Mouse (Mus musculus) intestine, embryonic 15.5 days (tissue): ENCODE measurements around the gene Cuedc1. TPM values are rescaled to one million over a fixed set of nuclear protein-coding genes. Genes with fewer than 3 reads are reported as not detected.

ENCODE experiments used
- ATAC-seq: fragments of 200-750 bp; cut with Nextera tagmentation; 2 replicates; pipeline ENCODE4 v1.8.0; 2017; ENCODE audit warnings: moderate TSS enrichment, moderate library complexity
- H3K27ac ChIP-seq: fragments of 300-500 bp; sonication (generic); 2 replicates; pipeline ENCODE4 v1.5.1; 2015; ENCODE audit warnings: mild to moderate bottlenecking, inconsistent platforms
- H3K27me3 ChIP-seq: fragments of 300-500 bp; sonication (generic); replicated peaks from 2 replicates; pipeline ENCODE4 v1.6.1; 2015; ENCODE audit warnings: inconsistent platforms
- H3K36me3 ChIP-seq: fragments of 300-500 bp; sonication (generic); 2 replicates; pipeline ENCODE4 v1.6.1; 2015; ENCODE audit warnings: inconsistent platforms
- H3K4me1 ChIP-seq: fragments of 300-500 bp; sonication (generic); replicated peaks from 2 replicates; pipeline ENCODE4 v1.6.1; 2015; ENCODE audit warnings: inconsistent platforms
- H3K4me2 ChIP-seq: fragments of 300-500 bp; sonication (generic); replicated peaks from 2 replicates; pipeline ENCODE4 v1.6.1; 2015; ENCODE audit warnings: mild to moderate bottlenecking, inconsistent platforms
- H3K4me3 ChIP-seq: fragments of 300-500 bp; sonication (generic); replicated peaks from 2 replicates; pipeline ENCODE4 v1.5.1; 2015; ENCODE audit warnings: inconsistent platforms
- H3K9ac ChIP-seq: fragments of 300-500 bp; sonication (generic); 2 replicates; pipeline ENCODE4 v1.6.1; 2015; ENCODE audit warnings: inconsistent platforms
- H3K9me3 ChIP-seq: fragments of 300-500 bp; sonication (generic); 2 replicates; pipeline ENCODE4 v1.6.1; 2016; ENCODE audit warnings: inconsistent platforms
- WGBS: fragments of 180-500 bp; shearing (Covaris S2); methylation state at CpG from one replicate; pipeline ENCODE4 v1.1.7; 2015; 5-methylcytosine and 5-hydroxymethylcytosine counted together
- polyA plus RNA-seq: library from polyadenylated mRNA; unstranded; fragments of >200 nt; fragmentation: Nextera tagmentation; extraction: Ambion mirVana; gene quantifications from 2 replicates; pipeline ENCODE4 v1.2.1, GENCODE M21; 2015

Gene Cuedc1
- polyA plus RNA-seq, result 14.2 and 17.6 TPM in 2 replicates

DNA sequence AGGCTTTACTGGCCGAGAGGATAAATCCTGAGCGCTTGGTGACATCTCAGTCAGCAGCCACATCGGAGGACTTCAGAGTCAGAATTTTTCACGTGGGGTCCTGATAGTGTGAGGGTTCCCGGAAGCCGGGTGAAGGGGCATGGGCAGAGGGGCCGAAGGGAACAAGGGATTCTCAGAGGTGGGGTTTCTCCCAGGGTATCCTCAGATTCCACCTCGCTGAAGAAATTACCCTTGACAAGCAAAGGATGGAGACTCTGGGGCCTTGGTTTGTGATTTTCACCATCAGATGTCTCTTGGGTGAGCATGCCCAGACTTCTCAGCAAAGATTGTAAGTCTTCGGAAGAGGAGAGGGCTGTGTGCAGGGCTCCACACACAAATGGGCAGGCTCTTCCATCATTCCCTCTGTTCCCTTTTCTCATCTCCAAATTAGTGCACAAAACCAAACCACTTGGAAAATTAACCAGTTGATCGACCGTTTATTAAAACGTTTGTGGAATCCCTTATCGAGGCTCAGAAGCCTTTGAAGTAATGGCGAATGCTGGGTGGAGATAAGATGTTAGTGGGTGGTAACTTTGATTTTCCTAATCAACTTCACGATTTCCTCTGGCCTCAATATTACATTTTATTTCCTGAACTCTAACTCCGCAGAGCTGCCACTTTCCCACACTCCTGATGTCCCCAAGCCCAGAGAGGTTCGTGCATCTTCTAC is at the start of gene Cuedc1:
Gene Cuedc1, plus strand, starts transcription at position 38 of the 709 bp plus-strand sequence.
- H3K36me3 ChIP-seq, result no peaks in the 10 kb centered on the region
- H3K4me1 ChIP-seq, result peaks cover 21% of the 10 kb centered on the region
- H3K27ac ChIP-seq, result peak within 1 kb of the TSS; percentile 92
- H3K27me3 ChIP-seq, result 0 out of 2 replicates have a peak, but pooled peaks cover 3% of the 10 kb centered on the region
- H3K9me3 ChIP-seq, result no peaks in the 10 kb centered on the region
- WGBS, result 31% methylated on average over 17 of the region's 17 CpGs
- H3K9ac ChIP-seq, result peak within 1 kb of the TSS; percentile 77
- peak within 1 kb of the TSS; percentile 85 for H3K4me3 ChIP-seq
- ATAC-seq, result peak; percentile 15; the same call in 1 of the 2 replicates
- peak within 1 kb of the TSS; percentile 94 for H3K4me2 ChIP-seq

DNA sequence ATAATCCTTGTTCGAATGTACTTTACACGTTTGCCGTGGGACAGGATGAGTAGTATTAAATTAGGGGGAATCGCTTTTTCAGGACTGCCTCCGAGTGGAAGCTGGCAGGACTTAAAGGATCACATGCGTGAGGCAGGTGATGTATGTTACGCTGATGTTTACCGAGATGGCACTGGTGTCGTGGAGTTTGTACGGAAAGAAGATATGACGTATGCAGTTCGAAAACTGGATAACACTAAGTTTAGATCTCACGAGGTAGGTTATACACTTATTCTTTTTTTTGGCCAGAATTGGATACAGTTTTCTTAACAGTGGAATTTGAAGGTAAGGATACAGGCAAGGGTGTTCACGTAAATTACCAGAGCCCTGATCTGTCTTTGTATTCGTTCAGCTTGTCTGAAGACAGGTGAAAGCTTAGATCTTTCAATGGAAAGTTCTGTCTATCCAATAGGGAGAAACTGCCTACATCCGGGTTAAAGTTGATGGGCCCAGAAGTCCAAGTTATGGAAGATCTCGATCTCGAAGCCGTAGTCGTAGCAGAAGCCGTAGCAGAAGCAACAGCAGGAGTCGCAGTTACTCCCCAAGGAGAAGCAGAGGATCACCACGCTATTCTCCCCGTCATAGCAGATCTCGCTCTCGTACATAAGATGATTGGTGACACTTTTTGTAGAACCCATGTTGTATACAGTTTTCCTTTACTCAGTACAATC is 48.7 kb upstream of the Cuedc1 start:
- peaks cover 2% of the 10 kb centered on the region; the same call in 1 of the 2 replicates for H3K36me3 ChIP-seq
- H3K9me3 ChIP-seq, result no peaks in the 10 kb centered on the region
- peak overlapping the region; percentile 99 for H3K4me3 ChIP-seq
- no peaks in the 10 kb centered on the region for H3K27me3 ChIP-seq
- 15% methylated on average over 26 of the region's 26 CpGs for WGBS
- 0 out of 2 replicates have a peak overlapping the region, but pooled peaks have one; percentile 100 for H3K27ac ChIP-seq
- peaks cover 16% of the 10 kb centered on the region for H3K4me1 ChIP-seq
- peak overlapping the region; percentile 63 for H3K4me2 ChIP-seq
- ATAC-seq, result no peak
- H3K9ac ChIP-seq, result peak overlapping the region; percentile 100

DNA sequence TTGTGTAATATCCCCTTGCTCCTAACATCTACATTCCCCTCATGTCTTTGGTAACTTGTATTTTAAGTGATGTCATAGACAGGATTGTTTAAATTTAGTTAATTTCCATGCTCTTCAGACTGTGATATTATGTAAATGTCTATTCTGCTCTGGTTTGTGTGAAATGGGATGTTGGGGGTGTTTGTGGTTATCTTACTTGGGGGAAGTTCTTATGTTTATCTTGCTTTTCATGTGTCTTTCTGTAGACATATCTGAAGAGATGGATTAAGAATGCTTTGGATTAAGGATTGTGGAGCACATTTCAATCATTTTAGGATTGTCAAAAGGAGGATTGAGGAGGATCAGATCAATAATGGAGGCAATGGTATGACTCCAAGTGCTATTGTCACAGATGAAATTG is 48.1 kb upstream of the Cuedc1 start:
- peak overlapping the region; percentile 63 for H3K4me2 ChIP-seq
- 0 out of 2 replicates have a peak overlapping the region, but pooled peaks have one; percentile 100 for H3K9ac ChIP-seq
- H3K4me1 ChIP-seq, result peaks cover 16% of the 10 kb centered on the region
- H3K9me3 ChIP-seq, result no peaks in the 10 kb centered on the region
- peak overlapping the region; percentile 99 for H3K4me3 ChIP-seq
- no peaks in the 10 kb centered on the region for H3K27me3 ChIP-seq
- no peak for ATAC-seq
- H3K36me3 ChIP-seq, result peaks cover 2% of the 10 kb centered on the region; the same call in 1 of the 2 replicates
- H3K27ac ChIP-seq, result no peak overlapping the region

DNA sequence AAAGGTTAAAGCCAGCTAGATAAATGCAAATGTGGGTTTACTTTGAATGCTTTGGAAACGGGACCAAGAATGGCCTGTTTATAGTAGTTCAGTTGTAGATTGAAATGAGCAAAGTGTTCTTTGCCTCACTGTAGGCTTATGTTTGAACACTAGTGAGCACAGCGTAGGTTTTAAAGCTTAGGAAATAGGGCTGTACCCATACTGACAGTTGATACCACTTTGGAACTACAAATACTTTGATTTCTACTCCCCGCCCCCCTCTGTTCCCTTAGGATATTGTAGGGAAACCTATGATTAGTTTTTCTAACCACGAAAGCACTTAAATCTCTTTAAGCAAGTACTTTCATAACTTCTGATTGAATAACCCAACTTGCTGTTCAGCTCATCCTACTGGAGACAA is 45.2 kb upstream of the Cuedc1 start:
- H3K36me3 ChIP-seq, result peaks cover 2% of the 10 kb centered on the region; the same call in 1 of the 2 replicates
- H3K9me3 ChIP-seq, result no peaks in the 10 kb centered on the region
- H3K9ac ChIP-seq, result no peak overlapping the region
- ATAC-seq, result no peak
- H3K27me3 ChIP-seq, result no peaks in the 10 kb centered on the region
- no peak overlapping the region for H3K4me2 ChIP-seq
- no peak overlapping the region for H3K27ac ChIP-seq
- no peak overlapping the region for H3K4me3 ChIP-seq
- peaks cover 7% of the 10 kb centered on the region for H3K4me1 ChIP-seq
- WGBS, result 84% methylated on average over 4 of the region's 4 CpGs

DNA sequence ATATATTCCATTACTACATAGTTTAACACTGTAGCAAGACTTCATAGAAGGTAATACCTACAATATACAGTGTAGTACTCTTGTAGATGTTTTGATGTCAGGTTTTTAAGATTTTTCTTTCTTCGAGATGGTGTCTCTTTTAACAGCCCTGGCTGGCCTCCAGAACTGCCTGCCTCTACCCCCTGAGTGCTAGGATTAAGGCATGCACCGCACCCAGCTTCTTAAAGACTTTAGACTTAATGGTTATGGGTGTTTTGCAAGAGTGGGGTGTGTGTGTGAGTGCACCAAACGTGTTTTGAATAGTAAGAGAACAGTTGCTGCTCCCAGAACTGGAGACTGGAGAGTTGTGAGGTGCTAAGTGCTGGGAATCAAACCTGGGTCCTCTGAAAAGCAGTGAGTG is 44.0 kb upstream of the Cuedc1 start:
- Histone ChIP-seq H3K4me3 (no peak overlapping the region), H3K27ac (no peak overlapping the region), H3K9me3 (no peaks in the 10 kb centered on the region), H3K27me3 (no peaks in the 10 kb centered on the region), H3K4me2 (no peak overlapping the region), H3K4me1 (peaks cover 7% of the 10 kb centered on the region), H3K9ac (no peak overlapping the region), H3K36me3 (peaks cover 2% of the 10 kb centered on the region; the same call in 1 of the 2 replicates)
- WGBS, result 59% methylated on average over 3 of the region's 3 CpGs
- no peak for ATAC-seq

DNA sequence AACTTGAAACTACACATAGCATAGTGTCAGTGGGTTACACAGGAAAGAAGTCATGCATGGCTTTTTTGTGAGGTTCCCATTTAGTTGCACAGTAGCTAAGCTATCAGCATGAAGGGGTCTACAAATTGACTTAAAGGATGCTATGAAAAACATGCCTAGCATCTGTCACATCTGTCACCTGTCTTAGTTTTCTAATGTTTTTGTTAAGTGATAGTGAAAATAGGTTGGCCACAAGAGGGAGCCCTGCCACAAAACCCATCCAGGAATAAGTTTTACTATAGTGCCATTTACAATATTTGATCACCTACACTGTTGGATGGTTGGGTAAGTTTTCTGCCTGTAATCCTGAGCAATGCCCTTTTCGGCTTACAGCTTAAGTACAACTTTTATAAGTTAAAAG is 43.3 kb upstream of the Cuedc1 start:
- Histone ChIP-seq H3K27me3 (no peaks in the 10 kb centered on the region), H3K4me1 (peaks cover 7% of the 10 kb centered on the region), H3K9me3 (no peaks in the 10 kb centered on the region), H3K36me3 (peaks cover 2% of the 10 kb centered on the region; the same call in 1 of the 2 replicates), H3K9ac (no peak overlapping the region), H3K4me2 (no peak overlapping the region), H3K27ac (no peak overlapping the region), H3K4me3 (no peak overlapping the region)
- ATAC-seq, result no peak
- 84% methylated on average over 1 of the region's 1 CpGs for WGBS

DNA sequence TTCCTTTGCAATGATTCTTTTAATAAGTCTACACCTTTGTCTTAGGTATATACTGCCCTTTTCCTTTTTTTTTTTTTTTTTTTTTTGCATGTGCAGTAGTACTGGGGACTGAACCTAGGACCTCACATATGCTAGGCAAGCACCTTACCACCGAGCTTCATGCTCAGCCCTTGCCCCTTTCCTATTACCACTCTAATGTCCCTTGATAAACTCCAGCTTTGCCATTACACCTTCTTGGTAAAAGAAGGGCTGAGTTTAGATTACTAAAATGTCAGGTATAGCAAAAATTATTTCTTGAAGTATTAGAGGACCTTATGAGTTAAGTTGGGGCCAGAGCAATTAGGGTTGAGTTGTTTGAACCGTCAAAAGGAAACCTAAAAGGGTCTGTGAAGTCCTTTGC is 42.1 kb upstream of the Cuedc1 start:
- 85% methylated on average over 2 of the region's 2 CpGs for whole genome bisulfite sequencing
- ATAC-seq, result no peak
- H3K36me3 ChIP-seq, result peaks cover 2% of the 10 kb centered on the region; the same call in 1 of the 2 replicates

DNA sequence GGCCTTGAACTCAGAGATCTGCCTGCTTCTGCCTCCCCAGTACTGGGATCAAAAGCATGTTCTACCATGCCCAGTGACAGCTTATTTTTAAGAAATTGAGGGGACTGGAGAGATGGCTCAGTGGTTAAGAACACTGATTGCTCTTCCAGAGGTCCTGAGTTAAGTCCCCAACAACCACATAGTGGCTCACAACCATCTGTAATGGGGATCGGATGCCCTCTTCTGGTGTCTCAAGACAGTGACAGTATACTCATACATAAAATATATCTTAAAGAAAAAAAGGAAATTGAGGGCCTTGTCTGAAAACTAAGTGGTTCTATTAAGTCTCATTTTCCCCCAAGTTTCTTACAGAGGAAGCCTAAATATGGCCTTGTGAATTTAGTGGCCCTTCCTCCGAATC is 40.1 kb upstream of the Cuedc1 start:
- H3K27me3 ChIP-seq, result no peaks in the 10 kb centered on the region
- no peaks in the 10 kb centered on the region for H3K36me3 ChIP-seq
- no peak overlapping the region for H3K4me3 ChIP-seq
- H3K27ac ChIP-seq, result no peak overlapping the region
- no peak overlapping the region for H3K4me2 ChIP-seq
- WGBS, result 75% methylated on average over 2 of the region's 2 CpGs
- no peak for ATAC-seq
- no peak overlapping the region for H3K9ac ChIP-seq
- H3K9me3 ChIP-seq, result no peaks in the 10 kb centered on the region
- H3K4me1 ChIP-seq, result no peaks in the 10 kb centered on the region; the same call in 1 of the 2 replicates

More for the DNA sequence above, 42.1 kb upstream of the Cuedc1 start:
- Histone ChIP-seq H3K4me3 (no peak overlapping the region), H3K27ac (no peak overlapping the region), H3K9me3 (no peaks in the 10 kb centered on the region), H3K4me1 (no peaks in the 10 kb centered on the region; the same call in 1 of the 2 replicates), H3K9ac (no peak overlapping the region), H3K4me2 (no peak overlapping the region), H3K27me3 (no peaks in the 10 kb centered on the region)

DNA sequence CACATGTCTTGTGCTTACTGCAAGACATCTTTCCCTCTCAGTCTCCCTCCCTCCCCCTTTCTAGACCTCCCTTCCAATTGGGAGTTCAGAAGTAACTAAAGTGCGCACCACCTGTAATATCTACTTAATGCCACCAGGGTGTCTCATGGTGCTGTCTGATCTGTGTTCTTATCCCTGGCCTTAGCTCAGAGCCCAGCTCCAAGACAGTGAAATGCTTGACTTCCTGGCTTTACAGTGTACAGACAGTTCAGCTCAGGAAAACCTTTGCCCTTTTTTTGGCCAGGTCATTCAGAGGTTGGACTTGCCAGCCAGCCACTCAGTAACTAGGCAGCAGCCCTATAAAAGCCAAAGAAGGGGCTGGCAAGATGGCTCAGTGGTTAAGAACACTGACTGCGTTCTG is 38.7 kb upstream of the Cuedc1 start:
- Histone ChIP-seq H3K9ac (no peak overlapping the region), H3K9me3 (no peaks in the 10 kb centered on the region), H3K27me3 (no peaks in the 10 kb centered on the region), H3K36me3 (no peaks in the 10 kb centered on the region), H3K4me1 (no peaks in the 10 kb centered on the region; the same call in 1 of the 2 replicates), H3K27ac (no peak overlapping the region), H3K4me3 (no peak overlapping the region), H3K4me2 (no peak overlapping the region)
- 54% methylated on average over 2 of the region's 2 CpGs for WGBS
- ATAC-seq, result peak; percentile 83

DNA sequence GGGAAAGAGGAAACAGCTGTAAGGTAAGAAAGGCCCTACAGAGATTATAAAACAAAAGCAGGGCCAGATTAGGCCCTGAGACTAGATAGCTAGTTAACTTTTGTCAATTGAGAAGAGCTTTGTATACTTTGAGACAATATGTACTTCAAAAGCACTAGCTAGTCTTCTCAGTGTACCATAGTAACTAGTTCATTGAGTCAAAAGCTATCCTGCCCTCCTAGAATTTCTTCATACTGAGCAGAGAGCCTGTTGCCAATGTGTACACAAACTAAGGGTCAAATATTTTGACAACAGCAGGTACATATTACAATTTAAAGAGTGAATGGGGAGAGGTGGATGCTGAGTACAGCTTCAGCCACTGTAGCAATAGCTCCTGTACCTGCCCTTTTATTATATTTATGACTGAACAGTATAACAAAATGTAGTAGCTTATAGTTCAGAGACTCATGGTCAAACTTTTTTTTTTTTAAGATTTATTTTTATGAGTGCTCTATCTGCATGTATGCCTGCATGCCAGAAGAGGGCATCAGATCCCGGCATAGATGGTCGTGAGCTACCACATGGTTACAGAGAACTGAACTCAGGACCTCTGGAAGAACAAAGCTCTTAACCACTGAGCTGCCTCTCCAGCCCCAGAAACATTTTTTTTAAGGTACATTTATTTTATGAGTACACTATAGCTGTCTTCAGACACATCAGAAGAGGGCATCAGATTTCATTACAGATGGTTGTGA is 35.8 kb upstream of the Cuedc1 start:
- no peak overlapping the region for H3K4me2 ChIP-seq
- H3K4me3 ChIP-seq, result no peak overlapping the region
- 76% methylated on average over 2 of the region's 2 CpGs for WGBS
- H3K27me3 ChIP-seq, result no peaks in the 10 kb centered on the region
- no peak overlapping the region for H3K9ac ChIP-seq
- H3K4me1 ChIP-seq, result peaks cover under 1% of the 10 kb centered on the region; the same call in 1 of the 2 replicates
- H3K27ac ChIP-seq, result no peak overlapping the region
- H3K36me3 ChIP-seq, result no peaks in the 10 kb centered on the region
- ATAC-seq, result no peak
- no peaks in the 10 kb centered on the region for H3K9me3 ChIP-seq

DNA sequence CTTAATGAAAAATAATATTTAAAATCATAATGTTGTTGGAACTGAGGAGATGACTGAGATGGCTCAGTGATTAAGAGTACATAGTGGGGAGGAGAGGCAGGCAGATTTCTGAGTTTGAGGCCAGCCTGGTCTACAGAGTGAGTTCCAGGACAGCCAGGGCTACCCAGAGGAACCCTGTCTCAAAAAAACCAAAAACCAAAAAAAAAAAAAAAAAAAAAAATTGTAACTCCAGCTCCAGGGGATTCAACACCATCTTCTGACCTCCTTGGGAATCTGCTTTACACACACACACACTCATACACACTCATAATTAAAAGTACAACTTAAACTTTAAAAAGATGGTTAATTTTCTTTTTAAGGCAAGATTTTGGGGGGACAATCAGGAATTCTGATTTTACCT is 32.1 kb upstream of the Cuedc1 start:
- peaks cover 8% of the 10 kb centered on the region; the same call in 1 of the 2 replicates for H3K4me1 ChIP-seq
- no peak overlapping the region for H3K4me3 ChIP-seq
- H3K9me3 ChIP-seq, result no peaks in the 10 kb centered on the region
- H3K4me2 ChIP-seq, result no peak overlapping the region
- H3K36me3 ChIP-seq, result no peaks in the 10 kb centered on the region
- no peak overlapping the region for H3K27ac ChIP-seq
- H3K27me3 ChIP-seq, result no peaks in the 10 kb centered on the region
- no peak for ATAC-seq
- no peak overlapping the region for H3K9ac ChIP-seq

DNA sequence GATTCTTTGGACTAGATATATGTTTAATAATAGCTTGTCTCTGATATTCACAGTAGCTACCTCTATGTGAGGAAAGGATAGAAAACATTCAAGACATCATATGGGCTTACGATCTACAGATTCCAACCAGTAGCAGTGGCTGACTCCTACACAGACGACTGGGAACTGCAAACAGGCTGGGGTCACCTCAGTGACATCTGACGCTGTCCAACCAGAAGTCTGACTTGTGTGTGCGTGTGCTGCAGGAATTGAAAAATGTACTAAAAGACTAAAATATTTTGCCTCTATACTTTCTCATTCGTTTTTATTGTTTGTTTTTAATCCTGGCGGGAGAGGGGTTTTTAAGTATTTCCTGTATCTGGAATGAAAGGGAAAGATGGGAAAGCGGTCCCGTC is 30.7 kb upstream of the Cuedc1 start:
- H3K4me1 ChIP-seq, result peaks cover 18% of the 10 kb centered on the region
- peak overlapping the region; percentile 80 for H3K4me2 ChIP-seq
- H3K9ac ChIP-seq, result peak overlapping the region; percentile 94
- H3K4me3 ChIP-seq, result peak overlapping the region; percentile 96
- ATAC-seq, result no peak
- H3K27me3 ChIP-seq, result no peaks in the 10 kb centered on the region
- 2% methylated on average over 8 of the region's 8 CpGs for WGBS
- H3K36me3 ChIP-seq, result no peaks in the 10 kb centered on the region
- H3K9me3 ChIP-seq, result no peaks in the 10 kb centered on the region
- peak overlapping the region; percentile 96 for H3K27ac ChIP-seq
